Mouse (Mus musculus) 416B (cell line): Measurements from ENCODE around the gene Tnrc6c.

Source experiments
- DNase-seq: peaks from one replicate; pipeline ENCODE4 v3.0.0; 2011; ENCODE audit warnings: low read depth

Gene Tnrc6c

GRCm38 (mm10) chr11:117653491-117654351 is at the start of gene Tnrc6c:
Gene Tnrc6c, plus strand, starts transcription at chr11:117654289.
- peak; percentile 82 for DNase-seq

DNA sequence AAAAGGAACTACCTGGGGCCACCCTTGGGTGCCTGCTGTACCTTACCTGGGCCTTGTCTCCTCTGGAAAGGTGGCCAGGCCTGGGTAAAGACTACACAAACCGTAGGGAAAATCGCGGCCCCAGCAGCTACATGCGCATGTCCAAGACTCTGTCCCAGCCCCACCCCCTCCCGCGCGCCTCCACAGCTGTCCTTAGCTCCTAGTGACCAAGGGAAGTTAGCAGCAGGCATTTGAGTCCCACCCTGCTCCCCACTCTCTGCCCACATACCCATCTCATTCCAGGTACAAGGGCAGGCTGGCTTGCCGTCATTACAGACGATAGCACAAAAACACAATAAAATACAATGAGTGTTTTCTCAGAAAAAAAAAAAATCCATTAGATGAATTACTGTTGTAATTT is 48.0 kb upstream of the Tnrc6c start:
- no peak for DNase-seq

- DNase-seq = no peak
These were observed 47.4 kb upstream of the Tnrc6c start for GRCm38 (mm10) chr11:117606605-117607203.

GRCm38 (mm10) chr11:117608141-117608789 is 45.8 kb upstream of the Tnrc6c start:
- DNase-seq = no peak

GRCm38 (mm10) chr11:117608976-117609375 is 45.1 kb upstream of the Tnrc6c start:
- DNase-seq = no peak

DNA sequence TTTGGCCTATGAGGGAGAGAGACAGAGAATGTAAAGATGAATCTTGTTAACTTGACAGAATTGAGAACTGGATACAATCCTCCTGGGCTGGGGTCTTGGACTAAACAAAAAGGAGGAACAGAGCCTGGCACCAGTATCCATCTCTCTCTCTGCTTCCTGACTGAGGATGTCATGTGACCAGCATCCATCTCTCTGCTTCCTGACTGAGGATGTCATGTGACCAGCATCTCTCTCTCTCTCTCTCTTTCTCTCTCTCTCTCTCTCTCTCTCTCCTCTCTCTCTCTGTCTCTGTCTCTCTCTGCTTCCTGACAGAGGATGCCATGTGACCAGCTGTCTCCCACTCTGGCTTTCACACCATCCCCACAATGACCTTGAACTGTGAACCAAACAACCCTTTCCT is 43.5 kb upstream of the Tnrc6c start:
- peak; percentile 45 for DNase-seq

DNA sequence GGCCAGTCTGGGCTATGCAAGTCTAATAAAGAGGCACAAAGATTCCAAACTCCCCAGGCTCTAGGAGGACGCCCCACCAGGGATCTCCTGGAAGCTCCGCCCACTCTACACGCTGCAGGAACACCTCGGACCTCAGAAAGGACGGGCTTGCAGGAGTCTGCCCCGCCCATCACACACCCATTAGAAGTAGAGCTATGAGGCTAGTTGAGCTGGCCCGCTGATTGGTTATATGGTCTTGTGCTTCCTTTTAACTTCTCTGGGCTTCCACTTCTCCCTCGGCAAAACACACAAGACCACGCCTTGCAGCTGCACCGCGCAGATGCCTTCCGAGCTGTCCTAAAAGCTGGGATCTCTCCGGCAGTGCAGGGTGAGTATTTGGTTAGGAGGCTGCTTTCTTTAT is 43.0 kb upstream of the Tnrc6c start:
- peak; percentile 79 for DNase-seq

GRCm38 (mm10) chr11:117611860-117612259 is 42.2 kb upstream of the Tnrc6c start:
- DNase-seq = no peak

DNA sequence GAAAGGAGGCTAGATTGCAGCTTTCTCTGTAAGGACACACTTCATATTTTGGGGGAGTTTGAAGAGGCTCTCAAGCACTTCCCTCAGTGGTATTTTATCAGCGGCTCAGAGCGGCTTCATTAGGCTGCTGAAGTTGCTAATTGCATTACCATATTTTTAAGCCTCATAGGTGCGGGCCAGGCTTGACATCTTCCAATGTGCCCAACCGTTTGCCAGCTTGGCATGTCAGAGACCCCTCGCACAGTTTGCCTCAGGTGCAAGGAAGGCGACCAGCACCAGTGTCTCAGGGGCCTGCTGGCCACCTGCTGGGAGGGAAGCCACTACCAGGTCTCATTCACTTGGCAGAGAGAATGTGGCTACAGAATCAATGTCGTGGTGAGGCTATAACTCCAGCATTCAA is 41.2 kb upstream of the Tnrc6c start:
- DNase-seq = no peak

DNA sequence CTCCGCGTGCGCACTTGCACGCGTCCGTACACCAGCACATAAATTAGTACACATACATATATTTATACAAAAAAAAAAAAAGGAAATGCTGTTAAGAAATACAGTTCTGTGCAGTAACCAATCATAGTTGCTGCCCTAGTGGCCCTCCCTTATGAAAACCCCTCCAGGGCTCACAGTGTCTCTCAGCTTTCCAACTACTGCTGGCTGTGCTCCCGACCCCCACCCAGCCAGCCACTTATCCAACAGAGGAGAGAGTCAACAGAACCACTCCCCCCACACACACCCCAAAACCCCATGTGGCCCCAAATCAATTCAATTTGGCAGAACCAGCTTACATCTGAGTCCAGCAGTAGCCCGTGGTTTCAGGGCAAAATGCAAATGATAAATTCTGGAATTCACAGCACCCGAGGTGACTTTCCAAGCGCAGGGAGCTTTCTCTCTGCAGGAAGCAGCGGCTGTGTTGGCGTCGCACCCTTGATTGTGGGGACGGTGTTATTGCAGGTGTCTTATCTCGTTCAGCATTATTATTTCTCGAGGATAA is 36.7 kb upstream of the Tnrc6c start:
- no peak for DNase-seq

- no peak for DNase-seq
These were observed 35.9 kb upstream of the Tnrc6c start for GRCm38 (mm10) chr11:117618214-117618613.

DNA sequence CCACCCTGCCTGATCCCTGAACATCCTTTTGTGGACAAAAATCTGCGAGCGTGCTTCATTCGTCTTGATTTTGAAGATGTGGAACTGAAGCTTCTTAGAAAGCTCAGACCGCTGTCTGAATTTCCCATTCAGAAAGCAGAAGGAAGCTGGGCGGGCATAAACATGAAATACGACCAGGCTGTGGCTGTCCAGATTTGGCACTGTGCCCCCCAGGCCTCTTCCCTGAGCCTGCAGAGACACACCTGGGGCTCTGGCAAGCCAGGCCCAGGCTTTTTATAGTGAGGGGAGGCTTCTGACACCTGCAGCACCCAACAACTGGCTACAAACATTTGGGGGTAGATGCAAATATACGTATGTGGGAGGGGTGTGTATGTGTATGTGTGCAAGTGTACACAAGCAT is 35.3 kb upstream of the Tnrc6c start:
- DNase-seq = no peak

GRCm38 (mm10) chr11:117619581-117619980 is 34.5 kb upstream of the Tnrc6c start:
- no peak for DNase-seq

GRCm38 (mm10) chr11:117625196-117625595 is 28.9 kb upstream of the Tnrc6c start:
- no peak for DNase-seq

DNA sequence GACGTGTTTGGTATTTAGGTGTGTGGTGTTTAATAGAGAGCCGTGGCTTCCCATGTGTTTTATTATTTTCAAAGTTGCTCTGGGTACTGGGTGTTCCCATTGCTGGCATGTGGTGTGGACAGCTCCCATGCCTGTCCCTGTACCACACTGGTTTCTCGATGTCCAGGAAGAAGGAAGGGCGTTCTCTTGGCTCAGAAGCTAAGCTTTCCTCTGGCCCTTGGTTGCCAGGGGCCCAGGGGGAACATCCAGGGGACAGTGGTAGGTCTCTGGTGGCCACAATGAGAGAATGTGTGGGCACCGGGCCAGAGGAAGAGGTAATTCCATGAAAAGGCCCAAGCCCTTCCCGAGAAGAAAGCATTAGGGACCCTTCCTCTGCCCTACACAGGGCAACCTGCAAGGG is 27.5 kb upstream of the Tnrc6c start:
- no peak for DNase-seq

DNA sequence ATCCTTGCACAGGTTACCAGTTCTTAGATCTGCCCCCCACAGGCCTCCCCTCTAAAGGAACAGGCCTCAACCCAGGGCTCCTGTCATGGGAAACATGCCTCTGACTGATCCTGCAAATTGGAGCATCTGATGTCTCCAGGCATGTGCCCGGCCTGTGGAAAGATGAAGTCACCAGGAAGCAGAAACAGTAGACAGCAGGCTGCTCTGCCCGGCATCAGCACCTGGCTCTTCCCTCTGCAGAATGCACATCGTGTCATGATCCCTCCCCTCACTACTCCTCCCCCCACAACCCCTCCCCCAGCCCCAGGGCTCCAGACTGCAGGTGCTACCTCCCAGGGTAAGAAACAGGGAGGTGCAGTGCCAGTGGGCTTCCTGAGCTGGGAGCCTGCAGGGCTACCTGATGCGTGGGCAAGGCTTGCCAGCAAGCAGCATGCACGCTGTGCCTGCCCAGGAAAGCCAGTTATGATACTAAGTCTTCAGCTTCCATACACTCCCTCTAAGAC is 27.0 kb upstream of the Tnrc6c start:
- DNase-seq = no peak

DNA sequence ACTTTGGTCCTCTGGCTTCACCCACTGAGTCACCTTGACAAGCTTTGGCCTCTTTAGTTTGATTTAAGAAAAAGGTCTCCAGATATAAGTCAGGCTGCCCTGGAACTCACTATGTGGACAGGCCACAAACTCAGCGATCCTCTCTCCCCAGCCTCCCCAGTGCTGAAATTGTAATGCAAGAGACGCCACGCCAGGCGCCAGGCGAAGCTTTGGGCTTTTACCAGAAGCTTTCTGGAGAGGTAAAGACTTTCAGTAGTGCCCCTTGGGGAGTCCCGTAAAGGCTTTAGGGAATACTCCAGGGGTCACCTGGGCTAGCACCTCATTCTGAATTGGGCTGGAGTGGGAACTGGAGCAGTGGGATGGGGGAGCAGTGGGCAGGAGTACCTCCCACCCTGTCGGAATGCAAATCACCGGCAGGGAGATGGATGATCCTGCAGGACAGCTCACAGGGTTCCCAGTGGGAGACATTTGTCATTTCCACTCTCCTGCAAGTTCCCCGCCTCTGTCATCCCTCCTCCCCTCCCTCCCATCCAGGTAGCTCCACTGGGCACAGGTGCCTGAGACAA is 26.3 kb upstream of the Tnrc6c start:
- DNase-seq = no peak

GRCm38 (mm10) chr11:117628312-117628779 is 25.7 kb upstream of the Tnrc6c start:
- DNase-seq = no peak

DNA sequence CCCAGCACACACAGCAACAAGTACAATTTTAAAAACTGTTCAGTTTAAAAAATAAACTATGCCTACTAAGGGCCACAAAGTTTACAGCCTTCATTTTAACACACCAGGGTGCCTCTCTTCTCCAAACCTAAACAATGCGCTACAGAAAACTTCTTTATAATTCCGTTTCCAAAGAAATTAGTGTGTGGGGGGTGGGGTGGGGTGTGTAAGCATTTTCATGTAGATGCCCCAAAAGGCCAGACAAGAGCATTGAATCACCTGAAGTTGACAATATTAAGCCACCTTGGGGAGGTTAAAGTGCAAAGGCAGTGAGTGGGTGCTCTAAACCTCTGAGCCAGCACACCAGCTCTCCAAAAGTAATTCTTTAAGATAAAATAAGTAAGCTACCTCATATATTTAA is 24.2 kb upstream of the Tnrc6c start:
- no peak for DNase-seq

GRCm38 (mm10) chr11:117630868-117631565 is 23.1 kb upstream of the Tnrc6c start:
- no peak for DNase-seq

DNA sequence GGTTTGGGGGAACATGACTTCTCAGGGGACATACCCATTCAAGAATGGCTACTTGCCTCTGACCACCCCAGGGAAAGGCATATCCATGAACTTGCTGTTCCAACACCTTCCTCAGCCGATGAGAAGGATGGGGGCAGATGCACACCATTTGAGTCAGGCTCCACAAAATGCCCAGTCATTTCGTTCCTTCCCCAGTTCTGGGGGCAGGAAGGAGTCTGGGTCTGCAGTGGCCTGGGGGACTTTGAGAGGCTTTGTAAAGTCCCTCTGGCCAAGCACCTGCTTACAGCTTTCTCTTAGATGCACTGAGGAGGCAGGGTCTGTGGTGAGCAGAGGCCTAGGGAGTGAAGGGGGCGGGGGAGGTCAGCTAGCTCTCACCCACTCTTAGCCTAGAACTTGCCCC is 20.8 kb upstream of the Tnrc6c start:
- DNase-seq = no peak

DNA sequence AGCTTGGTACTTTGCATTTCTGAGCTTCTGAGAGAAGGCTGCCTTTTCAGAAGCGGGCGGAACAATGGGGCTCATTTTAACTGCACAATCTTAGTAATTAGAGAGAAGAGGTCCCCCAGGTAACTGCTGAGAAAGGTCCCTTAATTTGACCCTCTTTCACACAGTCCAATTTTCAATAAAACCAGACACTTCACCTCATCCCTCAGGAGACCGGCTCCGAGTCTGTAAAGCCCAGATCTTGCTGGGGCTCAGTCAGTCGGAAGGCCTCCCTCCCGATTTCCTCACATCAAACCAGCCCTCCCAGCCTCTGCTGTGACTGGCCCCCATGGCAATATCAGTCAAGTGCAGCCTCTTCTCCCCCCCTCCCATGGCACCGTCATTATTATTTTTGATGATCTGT is 15.7 kb upstream of the Tnrc6c start:
- DNase-seq = no peak
